Mouse (Mus musculus) heart, embryonic 11.5 days (tissue): ENCODE results near the gene Zranb3. TPM values are rescaled to one million over a fixed set of nuclear protein-coding genes. Genes with fewer than 3 reads are reported as not detected.

Experiments used
- ATAC-seq: fragments of 200-750 bp; cut with Nextera tagmentation; replicated peaks from 2 replicates; pipeline ENCODE4 v1.8.0; 2017; ENCODE audit warnings: moderate library complexity; ENCODE audit not compliant: insufficient number of reproducible peaks, low FRiP score, low TSS enrichment
- H3K27ac ChIP-seq: fragments of 300-500 bp; sonication (generic); 2 replicates; pipeline ENCODE4 v1.5.1; 2014; ENCODE audit warnings: mild to moderate bottlenecking, low read depth, low read length
- H3K27me3 ChIP-seq: fragments of 300-500 bp; sonication (generic); 2 replicates; pipeline ENCODE4 v1.6.1; 2014; ENCODE audit warnings: mild to moderate bottlenecking, low read length, mixed read lengths; ENCODE audit not compliant: control insufficient read depth, insufficient read depth
- H3K36me3 ChIP-seq: fragments of 300-500 bp; sonication (generic); 2 replicates; pipeline ENCODE4 v1.6.1; 2014; ENCODE audit warnings: mild to moderate bottlenecking, low read length, moderate library complexity, mixed read lengths; ENCODE audit not compliant: control insufficient read depth, insufficient read depth
- H3K4me1 ChIP-seq: fragments of 300-500 bp; sonication (generic); 2 replicates; pipeline ENCODE4 v1.6.1; 2014; ENCODE audit warnings: low read length; ENCODE audit not compliant: control insufficient read depth, insufficient read depth
- H3K4me2 ChIP-seq: fragments of 300-500 bp; sonication (generic); 2 replicates; pipeline ENCODE4 v1.6.1; 2014; ENCODE audit warnings: mild to moderate bottlenecking, moderate library complexity
- H3K4me3 ChIP-seq: fragments of 300-500 bp; sonication (generic); 2 replicates; pipeline ENCODE4 v1.5.1; 2014; ENCODE audit warnings: low read depth, low read length
- H3K9ac ChIP-seq: fragments of 300-500 bp; sonication (generic); 2 replicates; pipeline ENCODE4 v1.6.1; 2014; ENCODE audit warnings: mild to moderate bottlenecking, low read depth, low read length, moderate library complexity
- H3K9me3 ChIP-seq: fragments of 300-500 bp; sonication (generic); replicated peaks from 2 replicates; pipeline ENCODE4 v1.6.1; 2016; ENCODE audit warnings: low read length; ENCODE audit not compliant: control insufficient read depth
- WGBS: fragments of 180-500 bp; shearing (Covaris S2); extraction: QIAGEN DNeasy Blood & Tissue Kit; methylation state at CpG from one replicate; pipeline ENCODE4 v1.1.7; 2014; ENCODE audit not compliant: insufficient replicate concordance; 5-methylcytosine and 5-hydroxymethylcytosine counted together
- polyA plus RNA-seq: library from polyadenylated mRNA; unstranded; fragments of >200 nt; fragmentation: Nextera tagmentation; extraction: Ambion mirVana; gene quantifications from 2 replicates; pipeline ENCODE4 v1.2.1, GENCODE M21; 2014

Zranb3 gene
- polyA plus RNA-seq, 1 experiment from 2014 or later: 8.2 TPM

DNA sequence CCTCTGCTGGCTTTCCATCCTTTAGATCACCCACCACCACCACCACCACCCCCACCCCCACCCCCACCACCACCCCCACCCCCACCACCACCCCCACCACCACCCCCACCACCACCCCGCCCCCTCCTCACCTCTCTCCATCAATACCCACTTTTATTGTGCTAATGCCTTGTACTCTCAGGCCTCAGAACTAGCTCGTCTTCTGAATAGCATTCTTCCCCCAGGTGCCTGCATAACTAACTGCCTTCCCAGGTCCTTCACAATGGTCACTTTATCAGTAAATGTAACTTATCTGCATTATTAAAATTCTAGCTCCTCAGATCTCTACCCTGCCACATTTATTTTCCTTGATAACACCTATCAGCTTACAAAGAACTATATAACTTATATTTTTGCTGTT is 8.2 kb downstream of the Zranb3 start:
- Histone ChIP-seq H3K36me3 (no peaks in the 10 kb centered on the region; the same call in 1 of the 2 replicates), H3K9me3 (no peaks in the 10 kb centered on the region), H3K4me3 (no peak overlapping the region), H3K27ac (no peak overlapping the region), H3K4me1 (no peaks in the 10 kb centered on the region), H3K27me3 (no peaks in the 10 kb centered on the region), H3K4me2 (no peak overlapping the region), H3K9ac (no peak overlapping the region)
- ATAC-seq: no peak
- 87% methylated on average over 2 of the region's 2 CpGs for WGBS

DNA sequence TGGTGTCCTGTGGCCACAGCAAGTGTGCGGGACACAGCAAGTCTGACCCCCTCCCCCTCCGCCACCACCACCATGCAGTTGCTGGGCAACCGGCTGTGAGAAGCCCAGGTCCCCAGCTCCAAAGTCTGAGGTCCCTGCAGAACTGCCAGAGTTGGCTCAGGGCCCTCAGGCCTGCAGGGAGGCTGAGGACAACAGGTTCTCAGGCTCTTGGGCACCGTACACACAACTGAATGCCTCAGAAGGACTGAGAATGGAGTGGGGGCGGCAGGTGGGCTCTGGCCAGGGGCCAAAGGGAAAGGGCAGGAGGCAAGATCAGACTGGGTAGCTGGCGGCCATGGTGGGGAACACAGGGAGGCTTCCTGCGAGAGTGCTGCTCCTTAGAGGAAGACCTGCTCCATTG is 20.0 kb downstream of the Zranb3 start:
- no peak for ATAC-seq
- Histone ChIP-seq H3K27ac (no peak overlapping the region), H3K4me3 (no peak overlapping the region), H3K9me3 (no peaks in the 10 kb centered on the region), H3K9ac (no peak overlapping the region), H3K36me3 (no peaks in the 10 kb centered on the region), H3K4me2 (no peak overlapping the region), H3K4me1 (no peaks in the 10 kb centered on the region), H3K27me3 (no peaks in the 10 kb centered on the region)
- 85% methylated on average over 7 of the region's 7 CpGs for WGBS

DNA sequence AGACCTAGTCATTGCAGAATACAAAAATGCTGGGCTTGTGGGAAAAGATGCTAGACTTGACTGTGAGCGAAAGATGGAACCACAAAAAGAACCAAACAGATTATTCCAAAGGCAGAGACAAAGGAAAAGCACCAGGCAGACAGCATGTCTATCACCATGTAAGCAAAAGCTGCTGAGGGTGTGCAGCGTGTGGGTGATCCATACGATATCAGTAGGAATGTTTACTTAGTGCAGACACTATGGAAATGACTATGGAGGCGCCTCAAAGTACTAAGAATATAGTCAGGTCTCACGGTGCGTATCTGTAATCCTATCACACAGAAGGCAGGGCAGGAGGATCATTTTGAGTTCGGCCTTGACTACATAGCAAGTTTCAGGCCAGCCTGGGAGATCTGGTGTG is 21.0 kb downstream of the Zranb3 start:
- Histone ChIP-seq H3K27me3 (no peaks in the 10 kb centered on the region), H3K9me3 (no peaks in the 10 kb centered on the region), H3K9ac (no peak overlapping the region), H3K4me1 (no peaks in the 10 kb centered on the region), H3K4me3 (no peak overlapping the region), H3K27ac (no peak overlapping the region), H3K4me2 (no peak overlapping the region), H3K36me3 (no peaks in the 10 kb centered on the region)
- WGBS: 71% methylated on average over 7 of the region's 7 CpGs
- no peak for ATAC-seq

DNA sequence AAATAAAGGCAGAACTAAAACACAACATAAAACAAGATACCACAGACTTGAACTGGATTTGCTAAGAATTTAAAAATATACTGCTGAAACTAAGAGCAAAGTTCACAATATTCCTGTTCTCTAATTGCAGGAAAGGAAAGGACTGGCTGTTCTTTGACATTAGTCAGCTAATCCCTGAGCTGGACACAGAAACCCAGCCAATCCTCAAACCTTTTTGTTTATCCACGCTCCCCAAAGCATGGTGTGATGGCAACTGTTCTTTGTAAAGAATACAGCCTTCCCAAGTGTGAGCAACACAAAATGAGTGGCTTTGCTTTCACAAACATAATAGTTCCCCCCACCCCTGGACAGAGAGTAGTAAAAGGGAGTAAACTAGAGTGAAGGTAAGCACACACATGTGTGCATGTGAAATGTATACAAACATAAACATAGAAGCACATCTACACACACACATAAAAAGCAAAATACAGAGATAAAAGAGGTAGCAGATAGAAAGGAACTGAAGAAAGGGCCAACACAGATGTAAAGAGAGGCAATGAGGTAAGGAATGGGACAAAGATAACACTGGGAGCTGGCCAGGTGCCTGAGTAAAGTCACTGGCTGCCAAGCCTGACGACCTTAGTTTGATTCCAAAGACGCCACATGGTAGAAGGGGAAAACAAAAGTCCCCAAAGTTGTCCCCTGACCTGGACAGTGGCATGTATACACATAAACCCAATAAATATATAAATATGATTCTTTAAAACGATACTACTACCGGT is 21.7 kb downstream of the Zranb3 start:
- H3K4me2 ChIP-seq: no peak overlapping the region
- 73% methylated on average over 5 of the region's 5 CpGs for WGBS
- no peaks in the 10 kb centered on the region for H3K27me3 ChIP-seq
- no peak overlapping the region for H3K9ac ChIP-seq
- no peaks in the 10 kb centered on the region for H3K4me1 ChIP-seq
- H3K4me3 ChIP-seq: no peak overlapping the region
- H3K9me3 ChIP-seq: no peaks in the 10 kb centered on the region
- H3K36me3 ChIP-seq: no peaks in the 10 kb centered on the region
- H3K27ac ChIP-seq: no peak overlapping the region
- no peak for ATAC-seq

DNA sequence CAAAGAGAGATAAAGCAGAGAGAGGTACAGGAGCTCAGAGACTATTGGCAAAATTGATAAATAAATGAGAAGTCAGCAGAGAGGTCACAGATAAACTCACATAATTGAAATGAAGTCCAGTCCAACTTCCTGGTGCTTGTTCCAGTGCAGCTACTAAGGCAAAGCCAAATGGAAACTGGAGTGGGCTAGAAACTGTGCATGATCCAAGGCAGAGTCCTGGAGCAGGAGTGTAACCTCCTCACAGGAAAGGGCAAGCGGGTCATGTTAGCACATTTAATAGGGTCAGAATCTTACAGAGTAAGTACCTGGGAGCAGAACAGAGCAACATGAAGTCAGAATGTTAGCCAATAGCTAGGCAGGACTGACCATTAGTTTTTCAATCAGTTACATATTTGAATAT is 24.2 kb downstream of the Zranb3 start:
- no peaks in the 10 kb centered on the region for H3K9me3 ChIP-seq

DNA sequence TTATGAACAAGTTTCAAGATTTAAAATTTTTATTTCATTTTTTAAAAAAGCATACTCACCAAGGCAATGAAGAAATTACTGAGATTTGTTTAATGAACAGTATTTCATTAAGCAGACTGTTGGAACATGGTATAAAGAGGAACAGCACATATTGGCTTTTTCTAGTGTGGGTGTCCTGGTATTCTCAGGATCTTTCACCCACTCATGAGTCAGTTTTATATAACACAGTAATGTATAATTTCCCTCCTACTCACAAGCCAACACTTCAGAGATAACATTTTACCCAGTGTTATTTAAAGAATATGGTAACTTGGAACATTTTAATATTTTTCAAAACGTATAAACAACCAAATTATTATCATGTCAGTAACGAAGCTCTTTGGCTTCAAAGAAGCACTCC is 25.1 kb downstream of the Zranb3 start:
- ATAC-seq: no peak
- H3K4me3 ChIP-seq: no peak overlapping the region
- no peaks in the 10 kb centered on the region for H3K9me3 ChIP-seq
- 89% methylated on average over 2 of the region's 2 CpGs for WGBS
- no peak overlapping the region for H3K27ac ChIP-seq
- H3K4me1 ChIP-seq: no peaks in the 10 kb centered on the region
- no peaks in the 10 kb centered on the region for H3K27me3 ChIP-seq
- H3K4me2 ChIP-seq: no peak overlapping the region
- H3K36me3 ChIP-seq: 0 out of 2 replicates have a peak, but pooled peaks cover 2% of the 10 kb centered on the region
- H3K9ac ChIP-seq: no peak overlapping the region

More for the DNA sequence above, 24.2 kb downstream of the Zranb3 start:
- Histone ChIP-seq H3K27ac (no peak overlapping the region), H3K27me3 (no peaks in the 10 kb centered on the region), H3K4me3 (no peak overlapping the region), H3K9ac (no peak overlapping the region), H3K36me3 (0 out of 2 replicates have a peak, but pooled peaks cover 2% of the 10 kb centered on the region), H3K4me2 (no peak overlapping the region), H3K4me1 (no peaks in the 10 kb centered on the region)
- WGBS: 96% methylated on average over 1 of the region's 1 CpGs
- no peak for ATAC-seq

DNA sequence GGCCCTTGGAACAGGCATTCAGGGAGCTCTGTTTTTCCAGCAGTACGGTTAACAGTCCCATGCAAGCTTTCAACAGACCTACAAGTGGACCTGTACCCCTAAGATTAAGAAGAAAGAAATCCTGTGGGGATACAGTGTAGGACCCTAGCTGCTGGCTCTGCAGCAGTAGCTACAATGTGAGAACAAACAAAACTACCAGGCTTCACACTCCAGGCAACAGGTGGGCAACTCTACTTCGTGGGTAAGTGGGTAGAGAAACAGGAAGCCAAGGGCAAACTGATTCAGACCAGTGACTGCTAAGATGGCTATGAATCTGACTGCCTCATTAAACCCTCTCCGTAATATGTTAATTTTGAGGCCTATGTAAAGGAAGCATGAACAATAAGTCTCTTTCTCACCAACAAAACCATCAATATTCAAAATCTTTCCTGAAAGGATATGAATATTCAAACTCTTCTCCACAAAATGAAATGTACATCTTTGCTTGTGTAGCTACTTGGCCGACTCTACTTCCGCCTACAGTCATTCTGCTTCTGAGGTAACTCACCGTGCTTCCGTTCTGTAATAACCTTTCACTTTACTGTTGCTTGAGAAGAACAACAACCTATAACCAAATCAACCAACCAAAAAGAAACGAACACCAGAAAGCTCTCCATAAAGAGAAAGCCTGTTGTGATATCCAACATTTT is 25.9 kb downstream of the Zranb3 start:
- H3K4me2 ChIP-seq: no peak overlapping the region
- H3K27ac ChIP-seq: no peak overlapping the region
- H3K4me1 ChIP-seq: no peaks in the 10 kb centered on the region
- no peaks in the 10 kb centered on the region for H3K27me3 ChIP-seq
- 88% methylated on average over 8 of the region's 8 CpGs for WGBS
- ATAC-seq: no peak
- no peak overlapping the region for H3K4me3 ChIP-seq
- no peak overlapping the region for H3K9ac ChIP-seq
- no peaks in the 10 kb centered on the region for H3K9me3 ChIP-seq
- 0 out of 2 replicates have a peak, but pooled peaks cover 2% of the 10 kb centered on the region for H3K36me3 ChIP-seq

DNA sequence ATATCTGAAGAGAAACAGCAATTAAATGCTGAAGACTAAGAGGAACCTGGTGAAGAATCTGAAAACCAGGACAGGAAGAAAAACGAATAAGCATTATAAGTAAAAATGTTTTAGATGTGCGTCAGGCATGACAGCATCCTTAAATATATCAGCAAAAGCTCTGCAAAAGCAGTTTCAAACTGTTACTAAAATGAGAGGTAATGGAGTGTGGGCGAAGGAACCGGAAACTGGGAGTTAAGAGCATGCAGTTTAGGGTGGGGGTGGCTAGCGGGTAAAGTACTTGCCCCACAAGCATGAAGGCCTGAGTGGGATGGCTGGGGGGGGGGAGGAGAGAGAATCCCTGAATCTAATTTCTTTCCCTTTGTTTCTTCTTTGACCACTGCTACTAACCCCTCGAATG is 29.8 kb downstream of the Zranb3 start:
- no peaks in the 10 kb centered on the region for H3K9me3 ChIP-seq
- 0 out of 2 replicates have a peak, but pooled peaks cover 2% of the 10 kb centered on the region for H3K36me3 ChIP-seq
- WGBS: 88% methylated on average over 6 of the region's 6 CpGs
- H3K9ac ChIP-seq: no peak overlapping the region
- no peaks in the 10 kb centered on the region for H3K4me1 ChIP-seq
- H3K27me3 ChIP-seq: no peaks in the 10 kb centered on the region
- no peak for ATAC-seq
- H3K4me3 ChIP-seq: no peak overlapping the region
- H3K27ac ChIP-seq: no peak overlapping the region
- no peak overlapping the region for H3K4me2 ChIP-seq
